Mouse (Mus musculus) heart, embryonic 13.5 days (tissue): Measurements from ENCODE around the gene Samt3. TPM values are rescaled to one million over a fixed set of nuclear protein-coding genes. Genes with fewer than 3 reads are reported as not detected.

ENCODE experiments used
- ATAC-seq: fragments of 200-750 bp; cut with Nextera tagmentation; 2 replicates; pipeline ENCODE4 v1.8.0; 2017; ENCODE audit warnings: moderate TSS enrichment; ENCODE audit not compliant: insufficient number of reproducible peaks, low FRiP score, low TSS enrichment; ENCODE audit errors: extremely low read depth
- H3K27ac ChIP-seq: fragments of 300-500 bp; sonication (generic); replicated peaks from 2 replicates; pipeline ENCODE4 v1.5.1; 2015; ENCODE audit warnings: moderate library complexity, mild to moderate bottlenecking, inconsistent platforms
- H3K27me3 ChIP-seq: fragments of 300-500 bp; sonication (generic); replicated peaks from 2 replicates; pipeline ENCODE4 v1.6.1; 2015; ENCODE audit warnings: mild to moderate bottlenecking, inconsistent platforms
- H3K36me3 ChIP-seq: fragments of 300-500 bp; sonication (generic); 2 replicates; pipeline ENCODE4 v1.6.1; 2015; ENCODE audit warnings: mild to moderate bottlenecking, inconsistent platforms
- H3K4me1 ChIP-seq: fragments of 300-500 bp; sonication (generic); 2 replicates; pipeline ENCODE4 v1.6.1; 2015; ENCODE audit warnings: inconsistent platforms
- H3K4me2 ChIP-seq: fragments of 300-500 bp; sonication (generic); 2 replicates; pipeline ENCODE4 v1.6.1; 2015; ENCODE audit warnings: inconsistent platforms, mild to moderate bottlenecking, moderate library complexity
- H3K4me3 ChIP-seq: fragments of 300-500 bp; sonication (generic); 2 replicates; pipeline ENCODE4 v1.5.1; 2015; ENCODE audit warnings: moderate library complexity, mild to moderate bottlenecking, inconsistent platforms
- H3K9ac ChIP-seq: fragments of 300-500 bp; sonication (generic); 2 replicates; pipeline ENCODE4 v1.6.1; 2015; ENCODE audit warnings: inconsistent platforms, mild to moderate bottlenecking, moderate library complexity
- H3K9me3 ChIP-seq: fragments of 300-500 bp; sonication (generic); 2 replicates; pipeline ENCODE4 v1.6.1; 2016; ENCODE audit warnings: inconsistent platforms
- WGBS: fragments of 180-500 bp; shearing (Covaris S2); methylation state at CpG from one replicate; pipeline ENCODE4 v1.1.7; 2015; ENCODE audit warnings: mixed read lengths; 5-methylcytosine and 5-hydroxymethylcytosine counted together
- polyA plus RNA-seq: library from polyadenylated mRNA; unstranded; fragments of >200 nt; fragmentation: Nextera tagmentation; extraction: Ambion mirVana; gene quantifications from 2 replicates; pipeline ENCODE4 v1.2.1, GENCODE M21; 2015

The Samt3 gene
- not detected in 2 replicates for polyA plus RNA-seq

- H3K9ac ChIP-seq = no peak within 1 kb of the TSS
- no peak within 1 kb of the TSS for H3K27ac ChIP-seq
- no peak for ATAC-seq
- H3K9me3 ChIP-seq = no peaks in the 10 kb centered on the region
- H3K4me3 ChIP-seq = no peak within 1 kb of the TSS
- H3K4me1 ChIP-seq = no peaks in the 10 kb centered on the region
- H3K27me3 ChIP-seq = no peaks in the 10 kb centered on the region
- H3K4me2 ChIP-seq = no peak within 1 kb of the TSS
- H3K36me3 ChIP-seq = no peaks in the 10 kb centered on the region
Observed at GRCm38 (mm10) chrX:86043899-86044298, at the start of gene Samt3. TSS of gene Samt3 (plus strand) at chrX:86044199.

GRCm38 (mm10) chrX:86016591-86016990 is 27.4 kb upstream of the Samt3 start:
- H3K36me3 ChIP-seq = no peaks in the 10 kb centered on the region
- 26% methylated on average over 1 of the region's 1 CpGs for whole genome bisulfite sequencing
- H3K4me3 ChIP-seq = no peak overlapping the region
- no peaks in the 10 kb centered on the region for H3K27me3 ChIP-seq
- no peaks in the 10 kb centered on the region for H3K9me3 ChIP-seq
- ATAC-seq = no peak
- no peak overlapping the region for H3K4me2 ChIP-seq
- H3K27ac ChIP-seq = no peak overlapping the region
- no peak overlapping the region for H3K9ac ChIP-seq
- H3K4me1 ChIP-seq = no peaks in the 10 kb centered on the region

- Histone ChIP-seq H3K9me3 (no peaks in the 10 kb centered on the region), H3K4me3 (no peak overlapping the region), H3K27ac (no peak overlapping the region), H3K27me3 (no peaks in the 10 kb centered on the region), H3K9ac (no peak overlapping the region), H3K4me2 (no peak overlapping the region), H3K36me3 (no peaks in the 10 kb centered on the region), H3K4me1 (no peaks in the 10 kb centered on the region)
- ATAC-seq = no peak
- 71% methylated on average over 1 of the region's 1 CpGs for WGBS
Observed at GRCm38 (mm10) chrX:86088672-86089071, 44.7 kb downstream of the Samt3 start.

Other genes starting within 250 kb of the Samt3 start
- gene 5430427O19Rik, start 173.8 kb upstream of the Samt3 start, polyA plus RNA-seq = 0.05 and 0.17 TPM in 2 replicates
- not detected in 2 replicates for gene Nr0b1, start 147.6 kb downstream of the Samt3 start, polyA plus RNA-seq